Mouse (Mus musculus): ENCODE data around the gene Mettl22.

- TF ChIP-seq POLR2A (IDR thresholded peaks at IDR 0.05; ENCODE audit: low read depth, low read length) (no peak), CTCF (conservative IDR thresholded peaks at IDR 0.05; ENCODE audit: insufficient read depth, insufficient read length, low read depth, low read length) (no peak)
Observed at GRCm38 (mm10) chr16:8429531-8429930, 41.1 kb upstream of the Mettl22 start.

Data from kidney, adult 2 months (tissue).